Comparison of ENCODE assay signal across 8 mouse cellular contexts in genomic region chr6:32377181-32377580, GRCm38 (mm10).
DNase-seq lines count a peak whose midpoint lies in the region; ATAC-seq and TF ChIP-seq lines count a peak whose summit lies in the region.

No protein-coding gene starts in this region.

- H3K9me3 ChIP-seq in kidney, embryonic 14.5 days (ENCODE audit: control insufficient read depth, low read length), result no peaks in the 10 kb centered on the region
- H3K9me3 ChIP-seq in hindbrain, postnatal 0 days (ENCODE audit: low read length), result no peaks in the 10 kb centered on the region
- H3K9me3 ChIP-seq in midbrain, embryonic 14.5 days (ENCODE audit: control insufficient read depth, low read length), result no peaks in the 10 kb centered on the region

- no peak overlapping the region for H3K9ac ChIP-seq in kidney, embryonic 14.5 days (ENCODE audit: low read depth, low read length)
- H3K9ac ChIP-seq in hindbrain, postnatal 0 days (replicated peaks; ENCODE audit: low read length), result no peak overlapping the region
- H3K9ac ChIP-seq in midbrain, embryonic 14.5 days (replicated peaks; ENCODE audit: low read length), result no peak overlapping the region

- no peak overlapping the region for H3K4me3 ChIP-seq in kidney, embryonic 14.5 days (ENCODE audit: low read length)
- H3K4me3 ChIP-seq in hindbrain, postnatal 0 days (ENCODE audit: low read length), result no peak overlapping the region
- H3K4me3 ChIP-seq in midbrain, embryonic 14.5 days (replicated peaks; ENCODE audit: low read depth, low read length), result no peak overlapping the region

- no peak for TF ChIP-seq CTCF in hindbrain, postnatal 0 days (IDR thresholded peaks at IDR 0.05; ENCODE audit: low read depth)

- H3K27ac ChIP-seq in kidney, embryonic 14.5 days (ENCODE audit: low read depth, low read length), result no peak overlapping the region
- no peak overlapping the region for H3K27ac ChIP-seq in hindbrain, postnatal 0 days
- H3K27ac ChIP-seq in midbrain, embryonic 14.5 days (replicated peaks; ENCODE audit: low read depth, low read length), result peak overlapping the region; percentile 32; the same call in 1 of the 2 replicates

- H3K4me1 ChIP-seq in kidney, embryonic 14.5 days (ENCODE audit: control insufficient read depth, insufficient read depth, low read length), result no peaks in the 10 kb centered on the region
- peaks cover 16% of the 10 kb centered on the region; the same call in 1 of the 2 replicates for H3K4me1 ChIP-seq in hindbrain, postnatal 0 days (ENCODE audit: insufficient read depth, low read length)
- peaks cover 11% of the 10 kb centered on the region for H3K4me1 ChIP-seq in midbrain, embryonic 14.5 days (ENCODE audit: control insufficient read depth, insufficient read depth, low read length)

- no peak overlapping the region for H3K4me2 ChIP-seq in kidney, embryonic 14.5 days (replicated peaks; ENCODE audit: low read depth, low read length)
- H3K4me2 ChIP-seq in hindbrain, postnatal 0 days (ENCODE audit: low read depth, low read length), result peak overlapping the region; percentile 28; the same call in 1 of the 2 replicates
- H3K4me2 ChIP-seq in midbrain, embryonic 14.5 days (ENCODE audit: low read length), result no peak overlapping the region

- WGBS in kidney, embryonic 14.5 days, result 77% methylated on average over 8 of the region's 8 CpGs
- WGBS in hindbrain, postnatal 0 days, result 32% methylated on average over 8 of the region's 8 CpGs
- WGBS in midbrain, embryonic 14.5 days, result 58% methylated on average over 8 of the region's 8 CpGs

- DNase-seq in kidney, adult 18-20 months, result peak; percentile 85
- DNase-seq in adrenal gland, postnatal 25 days, result peak; percentile 32
- DNase-seq in gastrocnemius, postnatal 25 days, result peak; percentile 51
- peak; percentile 70 for DNase-seq in hindbrain, postnatal 0 days (ENCODE audit: low spot score)
- DNase-seq in midbrain, embryonic 14.5 days, result peak; percentile 56
- no peak for DNase-seq in spleen, postnatal 4 days (ENCODE audit: low spot score in 2 of 2)
- DNase-seq in spleen, postnatal 14 days (ENCODE audit: low spot score in 2 of 2), result no peak

- H3K36me3 ChIP-seq in kidney, embryonic 14.5 days (ENCODE audit: control insufficient read depth, insufficient read depth, low read length), result no peaks in the 10 kb centered on the region
- no peaks in the 10 kb centered on the region for H3K36me3 ChIP-seq in hindbrain, postnatal 0 days (ENCODE audit: insufficient read depth, low read length)
- no peaks in the 10 kb centered on the region for H3K36me3 ChIP-seq in midbrain, embryonic 14.5 days (ENCODE audit: control insufficient read depth, insufficient read depth, low read length)

- H3K27me3 ChIP-seq in kidney, embryonic 14.5 days (ENCODE audit: control insufficient read depth, insufficient read depth, low read length), result 0 out of 2 replicates have a peak, but pooled peaks cover 3% of the 10 kb centered on the region
- H3K27me3 ChIP-seq in hindbrain, postnatal 0 days (ENCODE audit: insufficient read depth, low read length), result no peaks in the 10 kb centered on the region
- no peaks in the 10 kb centered on the region for H3K27me3 ChIP-seq in midbrain, embryonic 14.5 days (ENCODE audit: control insufficient read depth, insufficient read depth, low read length)

- ATAC-seq in kidney, embryonic 14.5 days (ENCODE audit: low FRiP score, low TSS enrichment), result no peak
- ATAC-seq in hindbrain, postnatal 0 days, result peak; percentile 77
- ATAC-seq in midbrain, embryonic 14.5 days (ENCODE audit: low FRiP score, low TSS enrichment), result peak; percentile 48

Comparison
In these comparisons a context has a peak if more than half of its experiments do, and no peak if none do; other contexts are left out.
1. DNase-seq: peak in kidney, adult 18-20 months (single experiment), adrenal gland, postnatal 25 days (single experiment), gastrocnemius, postnatal 25 days (single experiment), hindbrain, postnatal 0 days (single experiment) and midbrain, embryonic 14.5 days (single experiment); none in spleen, postnatal 4 days (0 of 2) and spleen, postnatal 14 days (0 of 2).